Mouse (Mus musculus) frontal cortex, adult 2 months (tissue): ENCODE results near the gene Ssc5d. TPM values are rescaled to one million over a fixed set of nuclear protein-coding genes. Genes with fewer than 3 reads are reported as not detected.

ENCODE experiments used
- polyA plus RNA-seq: library from polyadenylated mRNA; depleted of rRNA; stranded (reverse); fragments of >200 nt; gene quantifications from 2 replicates; pipeline ENCODE4 v1.2.3, GENCODE M21; 2012; rRNA removed

The Ssc5d gene
- polyA plus RNA-seq, 1 experiment: 11.1 TPM

Other genes with a start within 250 kb of the Ssc5d start
- 98.4 and 107 TPM in 2 replicates for gene Hspbp1, start 240.7 kb upstream of the Ssc5d start, polyA plus RNA-seq
- 244 and 251 TPM in 2 replicates for gene Brsk1, start 235.2 kb upstream of the Ssc5d start, polyA plus RNA-seq
- gene Tmem150b, start 200.5 kb upstream of the Ssc5d start, polyA plus RNA-seq: 0.13 and 0.14 TPM in 2 replicates
- 74.3 and 83.4 TPM in 2 replicates for gene Kmt5c, start 185.7 kb upstream of the Ssc5d start, polyA plus RNA-seq
- 16.1 and 19.8 TPM in 2 replicates for gene Cox6b2, start 172.7 kb upstream of the Ssc5d start, polyA plus RNA-seq
- gene Fam71e2, start 154.5 kb upstream of the Ssc5d start, polyA plus RNA-seq: 0.02 TPM in 1 of 2 replicates, not detected in the other
- gene Il11, start 142.9 kb upstream of the Ssc5d start, polyA plus RNA-seq: 0.25 and 0.38 TPM in 2 replicates
- gene Tmem190, start 142.8 kb upstream of the Ssc5d start, polyA plus RNA-seq: not detected in 2 replicates
- 4.3 and 5.1 TPM in 2 replicates for gene Tmem238, start 136.1 kb upstream of the Ssc5d start, polyA plus RNA-seq
- 306 and 348 TPM in 2 replicates for gene Rpl28, start 132.9 kb upstream of the Ssc5d start, polyA plus RNA-seq
- 146 and 177 TPM in 2 replicates for gene Ube2s, start 113.2 kb upstream of the Ssc5d start, polyA plus RNA-seq
- 149 and 155 TPM in 2 replicates for gene Shisa7, start 81.1 kb upstream of the Ssc5d start, polyA plus RNA-seq
- gene Isoc2b, start 55.5 kb upstream of the Ssc5d start, polyA plus RNA-seq: 10.6 and 13.8 TPM in 2 replicates
- gene Isoc2a, start 48.6 kb upstream of the Ssc5d start, polyA plus RNA-seq: 10.7 and 12.0 TPM in 2 replicates
- gene Gm36210, start 19.3 kb upstream of the Ssc5d start, polyA plus RNA-seq: 0.44 and 0.53 TPM in 2 replicates
- gene Zfp628, start 10.6 kb upstream of the Ssc5d start, polyA plus RNA-seq: 9.6 and 10.8 TPM in 2 replicates
- 99.2 and 108 TPM in 2 replicates for gene Nat14, start 3.8 kb upstream of the Ssc5d start, polyA plus RNA-seq
- 0.22 and 0.27 TPM in 2 replicates for gene Sbk2, start 38.6 kb downstream of the Ssc5d start, polyA plus RNA-seq
- 2.2 and 2.5 TPM in 2 replicates for gene Sbk3, start 45.4 kb downstream of the Ssc5d start, polyA plus RNA-seq
- 49.7 and 60.9 TPM in 2 replicates for gene Zfp579, start 70.4 kb downstream of the Ssc5d start, polyA plus RNA-seq
- gene Zfp524, start 88.6 kb downstream of the Ssc5d start, polyA plus RNA-seq: 11.7 and 13.5 TPM in 2 replicates
- gene Fiz1, start 88.9 kb downstream of the Ssc5d start, polyA plus RNA-seq: 22.7 TPM in 2 replicates
- gene Gm44973, start 89.7 kb downstream of the Ssc5d start, polyA plus RNA-seq: not detected in 2 replicates
- 33.1 and 35.5 TPM in 2 replicates for gene Zfp865, start 94.6 kb downstream of the Ssc5d start, polyA plus RNA-seq
- 80.6 and 81.7 TPM in 2 replicates for gene Ccdc106, start 94.8 kb downstream of the Ssc5d start, polyA plus RNA-seq
- gene 4632433K11Rik, start 108.3 kb downstream of the Ssc5d start, polyA plus RNA-seq: not detected in 2 replicates
- 8.4 and 8.8 TPM in 2 replicates for gene Zfp784, start 112.7 kb downstream of the Ssc5d start, polyA plus RNA-seq
- 49.7 and 56.0 TPM in 2 replicates for gene Zfp580, start 125.8 kb downstream of the Ssc5d start, polyA plus RNA-seq
- gene U2af2, start 136.4 kb downstream of the Ssc5d start, polyA plus RNA-seq: 225 and 229 TPM in 2 replicates
- gene Epn1, start 154.4 kb downstream of the Ssc5d start, polyA plus RNA-seq: 387 and 425 TPM in 2 replicates
- gene Rfpl4, start 191.2 kb downstream of the Ssc5d start, polyA plus RNA-seq: not detected in 2 replicates
- 0.40 and 0.61 TPM in 2 replicates for gene Rasl2-9, start 200.2 kb downstream of the Ssc5d start, polyA plus RNA-seq
- gene Vmn1r55, start 223.9 kb downstream of the Ssc5d start, polyA plus RNA-seq: not detected in 2 replicates